Mouse (Mus musculus): ENCODE measurements around the gene Cwc22.

DNA sequence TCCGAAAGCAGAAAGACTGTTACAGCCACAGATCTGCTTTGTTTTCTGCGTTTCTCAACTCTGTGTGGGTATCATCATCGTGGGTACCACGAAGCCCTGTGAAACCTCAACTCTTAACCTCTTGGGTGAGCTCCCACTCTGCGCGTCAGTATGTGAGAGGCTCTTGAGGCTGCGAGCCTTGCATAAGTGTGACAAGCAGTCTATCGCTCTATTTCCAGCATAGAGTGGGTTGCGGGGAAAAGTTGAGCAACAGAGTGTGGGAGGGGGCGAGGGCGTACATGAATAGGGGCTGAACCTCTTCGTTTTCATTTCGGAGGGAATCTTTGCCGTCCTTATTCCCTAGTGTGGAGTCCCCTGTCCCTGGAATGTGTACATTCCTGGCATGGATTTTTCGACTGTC lies 82.7 kb downstream of the Cwc22 start:
- TF ChIP-seq CTCF (IDR thresholded peaks at IDR 0.05; ENCODE audit: borderline replicate concordance, control insufficient read depth, extremely low read depth, insufficient read depth, low read length, poor library complexity) (no peak), POLR2A (IDR thresholded peaks at IDR 0.05; ENCODE audit: control insufficient read depth, extremely low read depth, insufficient read depth, low read length, poor library complexity) (no peak)
